Mouse (Mus musculus): Measurements from ENCODE around the gene Prcd. TPM values are rescaled to one million over a fixed set of nuclear protein-coding genes. Genes with fewer than 3 reads are reported as not detected.

Gene Prcd
- polyA plus RNA-seq, 1 experiment from 2014 or later = 16.4 TPM

DNA sequence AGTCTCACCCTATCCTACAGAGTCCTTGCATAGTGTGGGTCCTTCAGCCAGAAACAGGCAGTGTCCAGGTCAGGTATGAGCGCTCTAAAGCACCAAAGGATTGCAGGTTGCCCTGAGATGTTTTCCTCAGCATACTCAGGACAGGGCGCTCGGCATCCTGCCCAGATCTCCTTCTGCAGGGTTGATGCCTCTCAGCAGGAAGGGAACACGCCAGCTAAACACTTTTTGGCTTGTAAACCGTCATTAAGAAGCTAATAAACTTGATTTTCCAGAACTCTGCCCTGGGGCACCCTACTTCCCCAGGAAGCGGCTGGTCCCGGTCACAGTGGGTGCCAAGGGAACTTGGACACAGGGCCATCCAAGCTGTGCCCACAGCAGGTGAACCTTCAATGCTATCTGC lies 34.2 kb upstream of the Prcd start:
- ATAC-seq = no peak
- Histone ChIP-seq H3K9ac (replicated peaks; ENCODE audit: low read depth) (no peak overlapping the region), H3K27ac (ENCODE audit: low read length) (peak overlapping the region; percentile 92), H3K27me3 (replicated peaks; ENCODE audit: insufficient read depth, low read length) (no peaks in the 10 kb centered on the region), H3K4me2 (replicated peaks; ENCODE audit: low read depth, low read length) (peak overlapping the region; percentile 25; the same call in 1 of the 2 replicates), H3K36me3 (ENCODE audit: insufficient read depth, low read length) (no peaks in the 10 kb centered on the region), H3K9me3 (ENCODE audit: low read length) (no peaks in the 10 kb centered on the region), H3K4me1 (ENCODE audit: insufficient read depth, low read depth, low read length) (peaks cover 79% of the 10 kb centered on the region), H3K4me3 (ENCODE audit: low read depth, low read length) (no peak overlapping the region)
- DNase-seq (ENCODE audit: low spot score) = peak; percentile 82
- TF ChIP-seq EP300 (IDR thresholded peaks at IDR 0.05) (no peak), CTCF (IDR thresholded peaks at IDR 0.05) (no peak)
- WGBS = 46% methylated on average over 7 of the region's 7 CpGs

DNA sequence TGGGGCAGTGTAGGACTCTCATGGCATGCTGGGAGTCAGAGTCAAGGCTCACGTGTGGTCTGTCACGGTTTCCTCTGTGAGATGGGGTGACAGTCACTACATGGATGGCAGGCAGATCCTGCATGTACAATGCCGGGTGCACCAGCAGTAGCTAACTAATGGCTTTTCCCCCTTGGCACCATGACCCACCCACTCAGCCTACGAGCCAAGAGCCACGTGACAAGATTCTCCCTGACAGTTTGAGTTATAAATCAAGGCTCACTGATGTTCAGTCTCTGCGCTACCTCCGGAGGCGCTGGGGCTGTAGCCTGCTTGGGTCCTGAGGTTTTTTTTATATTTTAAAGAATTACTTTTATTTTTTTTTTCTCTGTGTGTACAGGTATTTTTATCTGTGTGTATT lies 33.8 kb upstream of the Prcd start:
- H3K36me3 ChIP-seq (ENCODE audit: insufficient read depth, low read length) = no peaks in the 10 kb centered on the region
- ATAC-seq (no peak), DNase-seq (ENCODE audit: low spot score) (no peak)
- peak overlapping the region; percentile 78; the same call in 1 of the 2 replicates for H3K4me2 ChIP-seq (replicated peaks; ENCODE audit: low read depth, low read length)
- H3K27me3 ChIP-seq (replicated peaks; ENCODE audit: insufficient read depth, low read length) = no peaks in the 10 kb centered on the region
- H3K9me3 ChIP-seq (ENCODE audit: low read length) = no peaks in the 10 kb centered on the region
- no peak overlapping the region for H3K4me3 ChIP-seq (ENCODE audit: low read depth, low read length)
- H3K27ac ChIP-seq (ENCODE audit: low read length) = peak overlapping the region; percentile 92
- no peak overlapping the region for H3K9ac ChIP-seq (replicated peaks; ENCODE audit: low read depth)
- peaks cover 82% of the 10 kb centered on the region for H3K4me1 ChIP-seq (ENCODE audit: insufficient read depth, low read depth, low read length)
- TF ChIP-seq EP300 (IDR thresholded peaks at IDR 0.05) (no peak), CTCF (IDR thresholded peaks at IDR 0.05) (no peak)
- WGBS = 42% methylated on average over 8 of the region's 8 CpGs

DNA sequence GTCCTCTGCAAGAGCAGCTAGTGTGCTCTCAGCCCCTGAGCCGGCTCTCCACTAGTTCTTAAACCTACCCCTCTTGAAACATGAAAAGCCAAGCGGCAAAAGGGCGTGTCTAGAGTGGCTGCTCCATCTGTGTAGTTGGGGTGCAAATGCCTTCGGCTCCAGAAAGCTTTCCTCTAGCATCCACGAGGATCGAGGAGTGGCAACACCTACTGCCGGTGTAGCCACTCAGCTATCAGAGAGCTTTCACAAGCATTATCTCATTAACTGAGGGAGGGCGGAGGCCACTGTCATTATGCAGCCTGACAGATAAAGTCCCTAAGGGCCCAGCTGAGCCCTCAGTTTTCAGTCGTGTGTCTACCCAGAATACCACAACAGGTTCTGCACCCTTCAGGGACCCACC lies 33.3 kb upstream of the Prcd start:
- H3K27ac ChIP-seq (ENCODE audit: low read length) = peak overlapping the region; percentile 92
- no peak overlapping the region for H3K9ac ChIP-seq (replicated peaks; ENCODE audit: low read depth)

DNA sequence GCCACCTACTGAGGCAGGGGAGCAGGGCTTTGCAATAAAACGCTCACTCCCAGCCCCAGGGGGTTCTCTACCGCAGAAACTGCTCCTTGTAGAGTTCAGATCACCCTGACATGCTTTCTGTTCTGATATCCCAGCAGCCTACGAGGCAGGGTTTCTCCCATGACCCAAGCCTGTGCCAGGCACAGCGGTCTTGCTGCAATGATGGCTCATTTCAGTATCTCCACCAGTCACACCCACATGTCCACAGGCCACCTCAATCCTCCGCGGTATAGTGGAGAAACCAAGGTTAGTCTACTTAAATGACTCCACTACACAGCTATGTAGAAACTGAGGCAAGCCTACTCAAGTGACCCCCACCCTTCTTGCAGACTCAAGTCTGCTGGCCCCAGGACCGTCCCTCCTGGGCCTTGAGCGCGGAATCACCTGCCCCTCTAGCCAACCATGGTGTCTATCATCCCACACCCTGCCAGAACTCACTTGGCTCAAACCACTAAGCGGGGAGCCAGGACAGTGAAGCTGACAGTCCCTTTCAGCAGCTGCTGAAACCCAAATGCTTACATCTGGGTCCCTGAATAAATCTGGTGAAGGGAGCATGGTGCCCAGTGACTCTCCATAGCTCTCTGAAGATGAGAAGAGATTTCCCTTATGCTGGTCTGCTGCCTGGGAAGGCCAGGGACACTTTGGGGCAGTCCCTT lies 32.6 kb upstream of the Prcd start:
- WGBS = 57% methylated on average over 10 of the region's 10 CpGs
- peak overlapping the region; percentile 92 for H3K27ac ChIP-seq (ENCODE audit: low read length)
- H3K9ac ChIP-seq (replicated peaks; ENCODE audit: low read depth) = no peak overlapping the region
- no peak overlapping the region for H3K4me3 ChIP-seq (ENCODE audit: low read depth, low read length)
- DNase-seq (ENCODE audit: low spot score) (no peak), ATAC-seq (no peak)
- H3K36me3 ChIP-seq (ENCODE audit: insufficient read depth, low read length) = no peaks in the 10 kb centered on the region
- H3K27me3 ChIP-seq (replicated peaks; ENCODE audit: insufficient read depth, low read length) = no peaks in the 10 kb centered on the region
- H3K4me2 ChIP-seq (replicated peaks; ENCODE audit: low read depth, low read length) = peak overlapping the region; percentile 78
- peaks cover 74% of the 10 kb centered on the region for H3K4me1 ChIP-seq (ENCODE audit: insufficient read depth, low read depth, low read length)
- TF ChIP-seq EP300 (IDR thresholded peaks at IDR 0.05) (no peak), CTCF (IDR thresholded peaks at IDR 0.05) (no peak)
- no peaks in the 10 kb centered on the region for H3K9me3 ChIP-seq (ENCODE audit: low read length)

More for the DNA sequence above, 33.3 kb upstream of the Prcd start:
- H3K36me3 ChIP-seq (ENCODE audit: insufficient read depth, low read length) = no peaks in the 10 kb centered on the region
- peak; percentile 2; the same call in 1 of the 2 replicates for ATAC-seq
- H3K4me1 ChIP-seq (ENCODE audit: insufficient read depth, low read depth, low read length) = peaks cover 80% of the 10 kb centered on the region
- no peak overlapping the region for H3K4me3 ChIP-seq (ENCODE audit: low read depth, low read length)
- WGBS = 31% methylated on average over 9 of the region's 9 CpGs
- no peaks in the 10 kb centered on the region for H3K9me3 ChIP-seq (ENCODE audit: low read length)
- no peaks in the 10 kb centered on the region for H3K27me3 ChIP-seq (replicated peaks; ENCODE audit: insufficient read depth, low read length)
- no peak for TF ChIP-seq EP300 (IDR thresholded peaks at IDR 0.05)
- no peak for TF ChIP-seq CTCF (IDR thresholded peaks at IDR 0.05)
- peak overlapping the region; percentile 78 for H3K4me2 ChIP-seq (replicated peaks; ENCODE audit: low read depth, low read length)
- peak; percentile 85 for DNase-seq (ENCODE audit: low spot score)

DNA sequence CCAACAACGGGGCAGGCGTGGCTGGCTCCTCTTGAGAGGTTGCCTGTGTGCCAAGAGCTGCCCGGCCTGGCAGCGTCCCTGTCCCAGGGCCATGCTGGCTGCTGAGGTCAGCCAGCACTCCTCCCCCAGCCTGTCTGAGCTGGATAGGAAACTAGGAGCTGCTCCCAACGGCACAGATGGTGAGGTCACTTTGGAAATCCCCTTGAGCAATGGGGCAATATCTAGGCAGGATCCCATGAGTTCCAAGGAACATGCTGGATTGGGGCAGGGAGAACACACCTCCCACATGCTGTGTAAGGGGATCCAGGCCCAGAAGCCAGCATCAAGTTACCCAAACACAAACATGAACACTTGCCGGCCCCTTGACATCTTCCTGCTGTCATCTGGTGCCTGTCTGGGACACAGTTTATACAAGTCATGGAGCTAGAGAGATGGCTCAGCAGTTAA lies 32.1 kb upstream of the Prcd start:
- no peak overlapping the region for H3K9ac ChIP-seq (replicated peaks; ENCODE audit: low read depth)
- H3K36me3 ChIP-seq (ENCODE audit: insufficient read depth, low read length) = no peaks in the 10 kb centered on the region
- 6% methylated on average over 6 of the region's 6 CpGs for WGBS
- no peaks in the 10 kb centered on the region for H3K27me3 ChIP-seq (replicated peaks; ENCODE audit: insufficient read depth, low read length)
- peak; percentile 98 for DNase-seq (ENCODE audit: low spot score)
- no peak overlapping the region for H3K4me3 ChIP-seq (ENCODE audit: low read depth, low read length)
- peak; percentile 80 for ATAC-seq
- TF ChIP-seq CTCF (IDR thresholded peaks at IDR 0.05) (no peak), EP300 (IDR thresholded peaks at IDR 0.05) (peak; percentile 86)
- peak overlapping the region; percentile 78 for H3K4me2 ChIP-seq (replicated peaks; ENCODE audit: low read depth, low read length)
- peaks cover 70% of the 10 kb centered on the region for H3K4me1 ChIP-seq (ENCODE audit: insufficient read depth, low read depth, low read length)
- no peaks in the 10 kb centered on the region for H3K9me3 ChIP-seq (ENCODE audit: low read length)
- H3K27ac ChIP-seq (ENCODE audit: low read length) = peak overlapping the region; percentile 92

DNA sequence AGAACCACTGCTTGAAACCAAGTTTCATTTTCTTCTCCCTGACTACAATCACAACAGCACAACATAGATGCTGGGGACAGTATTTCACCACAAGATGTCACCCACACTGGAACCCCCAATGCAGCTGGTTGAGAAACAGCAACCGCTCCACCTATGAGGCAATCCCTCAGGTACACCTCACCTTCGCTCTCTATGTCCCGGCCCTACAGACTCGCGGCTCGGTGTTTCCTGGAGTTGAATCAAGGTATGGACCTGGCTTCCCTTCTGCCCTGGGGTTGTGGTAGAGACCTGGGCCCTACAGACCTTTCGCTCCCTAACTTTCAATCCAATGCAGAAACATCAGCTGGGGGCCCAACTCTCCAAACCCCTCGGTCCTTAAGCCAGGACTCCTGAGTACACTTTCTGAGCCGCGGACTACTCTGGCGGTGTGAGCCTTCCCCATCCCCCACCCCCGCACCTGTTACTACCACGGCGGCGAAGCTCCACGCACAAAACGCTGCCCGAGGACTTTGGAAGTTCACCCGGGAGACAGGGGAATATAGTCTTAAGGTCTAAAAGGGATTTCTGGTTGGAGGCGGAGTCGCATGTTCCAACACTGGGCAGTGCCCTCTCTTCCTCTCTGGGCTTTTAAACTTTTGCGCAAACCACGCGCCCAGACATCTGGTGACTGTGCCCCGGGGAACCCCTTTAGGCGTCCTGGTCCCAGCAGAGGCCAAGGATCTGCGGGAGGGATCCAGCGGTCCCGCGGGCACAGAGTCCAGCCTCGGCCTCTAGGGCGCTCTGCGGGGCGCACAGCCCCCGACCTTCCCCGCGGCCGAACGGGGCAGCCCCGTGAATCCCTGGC lies 29.8 kb upstream of the Prcd start:
- peak overlapping the region; percentile 92 for H3K27ac ChIP-seq (ENCODE audit: low read length)
- DNase-seq (ENCODE audit: low spot score) = peak; percentile 76
- 6% methylated on average over 40 of the region's 40 CpGs for WGBS

More for the DNA sequence above, 29.8 kb upstream of the Prcd start:
- H3K4me3 ChIP-seq (ENCODE audit: low read depth, low read length) = peak overlapping the region; percentile 89
- peaks cover 48% of the 10 kb centered on the region for H3K4me1 ChIP-seq (ENCODE audit: insufficient read depth, low read depth, low read length)
- no peaks in the 10 kb centered on the region for H3K27me3 ChIP-seq (replicated peaks; ENCODE audit: insufficient read depth, low read length)
- no peak; the same call in 1 of the 2 replicates for ATAC-seq
- peak overlapping the region; percentile 85 for H3K9ac ChIP-seq (replicated peaks; ENCODE audit: low read depth)
- TF ChIP-seq EP300 (IDR thresholded peaks at IDR 0.05) = no peak
- peak; percentile 35 for TF ChIP-seq CTCF (IDR thresholded peaks at IDR 0.05)
- H3K4me2 ChIP-seq (replicated peaks; ENCODE audit: low read depth, low read length) = peak overlapping the region; percentile 78
- H3K36me3 ChIP-seq (ENCODE audit: insufficient read depth, low read length) = no peaks in the 10 kb centered on the region
- no peaks in the 10 kb centered on the region for H3K9me3 ChIP-seq (ENCODE audit: low read length)
